Mouse (Mus musculus) gastrocnemius, adult 2 months (tissue): ENCODE measurements around the gene Dgki. TPM values are rescaled to one million over a fixed set of nuclear protein-coding genes. Genes with fewer than 3 reads are reported as not detected.
"Not testable (repeated sequence)": the region's sequence is repeated elsewhere in the genome, so short reads cannot be mapped to it uniquely, and the experiment has no call there.

Source experiments
- DNase-seq: peaks from one replicate; pipeline ENCODE4 v3.0.0; 2022
- H3K27ac ChIP-seq: fragments of 200-600 bp; 2 replicates; pipeline ENCODE4 v1.8.1; 2022; ENCODE audit warnings: mild to moderate bottlenecking
- H3K4me3 ChIP-seq: fragments of 200-600 bp; 2 replicates; pipeline ENCODE4 v1.8.1; 2022; ENCODE audit warnings: mild to moderate bottlenecking, moderate library complexity
- CTCF ChIP-seq: fragments of 200-600 bp; IDR thresholded peaks from 2 replicates; pipeline ENCODE4 v1.8.1; 2022; ENCODE audit warnings: antibody characterized with exemption, mild to moderate bottlenecking, moderate library complexity
- intact Hi-C: fragments of 180-260 bp; cut with DNase I; formaldehyde crosslinking; loops from one replicate; pipeline ENCODE4 v1.15.1; 2025
- total RNA-seq, 2 experiments: library from RNA; stranded (reverse); gene quantifications; 2 replicates each; pipeline ENCODE4 v1.2.3; 2021

Dgki gene
- total RNA-seq, 2 experiments from 2014 or later, result 0.25 TPM; not detected in 1

DNA sequence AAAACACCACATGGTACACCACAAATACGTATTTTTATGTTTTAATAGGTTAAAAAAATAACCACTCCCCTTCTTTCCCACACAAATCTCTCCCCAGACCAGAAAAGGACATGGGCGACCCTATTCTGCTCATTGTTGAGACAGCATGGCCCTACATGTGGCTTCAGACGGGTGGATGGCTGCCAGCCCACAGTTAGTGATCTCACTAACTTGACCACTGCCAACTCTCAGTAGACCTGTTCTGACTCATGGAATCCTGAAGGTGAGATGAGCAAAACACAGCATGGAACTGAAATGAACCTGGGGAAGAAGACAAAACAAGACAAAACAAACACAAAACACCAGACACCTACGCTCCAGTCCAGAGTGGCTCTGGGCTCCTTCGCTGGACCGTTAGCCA, 150.8 kb downstream of the Dgki start:
- Histone ChIP-seq H3K27ac (no peak overlapping the region), H3K4me3 (no peak overlapping the region)
- no peak for TF ChIP-seq CTCF
- intact Hi-C loops, result no loop called here
- no peak for DNase-seq

DNA sequence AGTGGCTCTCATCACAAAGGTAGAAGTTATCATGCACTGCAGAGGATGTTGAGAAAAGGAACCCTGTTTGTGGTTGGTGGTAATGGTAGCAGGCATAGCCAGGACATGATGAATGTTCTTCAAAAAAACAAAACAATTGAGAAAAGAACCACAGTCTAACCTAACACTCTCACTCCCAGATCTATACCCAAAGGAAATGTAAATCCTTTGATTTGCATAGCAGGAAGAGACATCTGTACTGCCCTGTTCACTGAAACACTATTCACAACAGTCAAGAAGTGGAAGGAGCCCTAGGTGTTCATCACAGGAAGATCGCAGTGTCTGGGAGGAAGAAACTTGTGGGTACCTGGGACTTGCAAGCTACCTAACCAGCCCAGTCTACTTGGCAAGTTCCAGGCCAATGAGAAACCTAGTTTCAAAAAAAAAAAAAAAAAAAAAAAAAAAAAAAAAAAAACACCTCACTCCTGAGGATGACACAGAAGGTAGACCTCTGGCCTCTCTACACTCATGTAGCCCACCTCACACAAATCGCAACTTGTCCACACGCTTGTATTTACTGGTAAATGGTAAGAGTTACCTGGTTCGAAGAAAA, 152.5 kb downstream of the Dgki start:
- intact Hi-C loops, result no loop called here
- Histone ChIP-seq H3K4me3 (no peak overlapping the region), H3K27ac (no peak overlapping the region)
- TF ChIP-seq CTCF, result no peak
- no peak for DNase-seq

DNA sequence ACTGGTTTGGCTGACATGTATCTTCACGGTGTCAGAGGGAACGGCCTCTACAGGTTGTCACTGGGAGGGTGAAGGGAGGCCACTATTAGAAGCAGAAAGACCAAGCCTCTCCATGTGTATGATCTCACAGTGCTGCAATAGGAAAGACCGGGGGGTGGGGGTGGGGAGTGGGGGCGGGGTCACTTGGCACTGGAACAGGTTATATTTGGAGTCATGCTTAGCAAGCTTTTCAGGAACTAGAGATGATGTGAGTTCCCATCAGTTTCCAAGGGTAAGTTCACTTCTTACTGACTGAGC, 156.2 kb downstream of the Dgki start:
- intact Hi-C loops, result no loop called here
- no peak overlapping the region for H3K27ac ChIP-seq
- DNase-seq, result no peak
- TF ChIP-seq CTCF, result no peak
- no peak overlapping the region; the same call in 1 of the 2 replicates for H3K4me3 ChIP-seq

DNA sequence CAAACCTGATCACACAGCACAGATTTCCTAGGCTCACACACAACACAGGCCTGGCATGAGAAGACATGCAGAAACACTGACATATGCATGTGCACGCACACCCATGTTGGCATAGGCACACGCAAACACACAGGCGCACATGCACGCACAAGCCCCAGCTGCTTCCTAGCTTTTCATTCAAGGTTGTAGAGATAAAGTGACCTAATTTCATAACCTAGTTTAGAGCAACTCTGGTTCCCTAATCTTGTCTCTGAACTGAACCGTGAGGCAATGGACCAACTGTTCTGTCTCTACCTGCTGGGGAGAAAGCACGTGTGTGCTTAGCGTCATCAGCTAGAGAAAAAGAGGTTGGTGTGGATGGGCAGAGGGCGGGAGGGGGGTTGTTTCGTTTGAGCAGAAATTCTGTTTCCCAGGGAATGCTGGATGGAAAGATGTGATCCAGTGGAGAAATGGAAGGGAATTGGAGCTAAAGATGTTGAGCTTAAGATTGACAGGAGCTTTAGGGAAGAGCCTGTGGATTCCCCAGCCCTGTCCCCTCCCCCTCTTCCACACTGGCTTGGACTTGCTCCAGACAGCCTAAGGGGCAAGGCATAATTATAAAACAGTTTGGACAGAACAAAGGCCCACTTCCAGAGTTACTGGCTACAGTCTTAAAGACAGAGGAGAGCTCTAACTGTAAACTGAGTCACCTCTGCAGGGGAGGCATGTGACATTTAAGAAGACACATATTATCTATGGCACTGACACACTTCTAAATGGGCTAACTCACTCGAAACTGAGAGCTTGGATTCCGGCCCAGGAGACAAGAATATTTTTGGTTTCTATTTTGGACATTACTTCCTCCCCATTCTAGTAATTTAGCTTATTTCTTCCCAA, 156.8 kb downstream of the Dgki start:
- H3K27ac ChIP-seq, result no peak overlapping the region
- no peak for TF ChIP-seq CTCF
- H3K4me3 ChIP-seq, result no peak overlapping the region; the same call in 1 of the 2 replicates
- no peak for DNase-seq
- intact Hi-C loops, result no loop called here

DNA sequence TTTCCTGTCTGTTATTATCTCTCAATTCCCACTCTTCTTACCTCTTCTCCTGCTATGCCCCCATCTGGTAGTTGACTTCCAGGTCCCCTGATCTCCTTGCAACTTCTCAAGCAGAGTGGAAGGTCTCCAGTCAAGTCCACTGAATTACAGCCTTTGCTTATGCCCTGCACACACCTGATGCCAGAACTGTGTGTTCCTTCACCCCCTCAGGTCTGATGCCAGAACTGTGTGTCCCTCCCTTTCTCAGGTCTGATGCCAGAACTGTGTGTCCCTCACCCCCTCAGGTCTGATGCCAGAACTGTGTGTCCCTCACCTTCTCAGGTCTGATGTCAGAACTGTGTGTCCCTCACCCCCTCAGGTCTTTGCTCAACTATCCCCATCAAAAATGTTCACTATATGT, 161.2 kb downstream of the Dgki start:
- DNase-seq, result no peak
- TF ChIP-seq CTCF, result no peak
- no peak overlapping the region for H3K4me3 ChIP-seq
- intact Hi-C loops, result no loop called here
- H3K27ac ChIP-seq, result no peak overlapping the region

DNA sequence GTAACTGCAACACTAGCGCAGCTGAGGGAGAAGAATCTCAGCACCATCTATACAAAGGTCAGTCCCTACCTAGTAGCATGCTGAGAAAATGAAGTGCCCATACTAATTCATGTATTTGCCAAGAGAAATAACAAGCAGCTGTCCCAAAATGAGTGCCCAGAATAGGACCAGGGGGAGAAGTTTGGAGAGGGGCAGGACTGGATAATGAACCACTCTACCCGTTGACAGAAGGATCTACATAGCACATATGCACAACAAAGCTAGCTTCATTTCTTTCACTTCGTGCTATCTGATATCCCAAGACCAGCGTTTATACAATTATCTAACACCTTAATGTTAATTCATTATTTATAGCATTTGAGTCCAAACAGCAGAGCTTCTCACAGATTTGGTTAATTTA, 168.7 kb downstream of the Dgki start:
- H3K27ac ChIP-seq, result no peak overlapping the region
- no peak for TF ChIP-seq CTCF
- DNase-seq, result no peak
- intact Hi-C loops, result no loop called here
- H3K4me3 ChIP-seq, result no peak overlapping the region

DNA sequence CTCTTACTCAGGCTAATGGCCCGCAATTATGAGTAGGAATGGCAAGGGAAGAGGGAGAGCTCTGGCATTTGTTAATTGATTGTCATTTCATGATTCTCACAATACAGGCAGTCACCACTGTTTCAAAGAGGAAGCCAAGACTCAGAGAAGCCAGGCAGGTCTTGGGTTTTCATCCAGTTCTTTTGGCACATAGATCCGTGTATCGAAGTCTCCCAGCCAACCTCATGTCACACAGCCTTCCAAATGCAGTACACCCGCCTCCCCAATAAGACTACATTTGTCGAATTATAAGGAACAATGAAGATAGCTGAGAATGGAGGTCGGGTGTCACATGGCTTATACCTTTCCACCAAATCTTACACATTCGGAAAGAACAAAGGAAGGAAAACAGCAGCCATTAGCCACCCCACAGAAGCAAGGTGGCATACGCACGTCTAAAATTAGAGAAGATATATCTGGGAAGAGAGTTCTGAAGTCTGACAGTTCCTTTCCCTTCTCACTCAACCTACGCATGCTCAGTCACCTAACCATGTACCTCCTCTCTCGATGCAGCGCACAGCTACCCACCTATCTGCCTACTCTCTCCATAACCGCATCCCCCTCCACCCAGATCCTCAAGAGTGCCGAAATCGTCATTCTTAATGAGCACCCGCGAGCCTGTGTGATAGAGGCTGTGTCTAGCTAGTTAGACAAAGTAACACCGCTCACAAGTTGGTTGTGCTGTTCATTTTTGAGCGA, 179.4 kb downstream of the Dgki start:
- no peak overlapping the region for H3K4me3 ChIP-seq
- H3K27ac ChIP-seq, result no peak overlapping the region
- no peak for TF ChIP-seq CTCF
- intact Hi-C loops, result no loop called here
- no peak for DNase-seq

DNA sequence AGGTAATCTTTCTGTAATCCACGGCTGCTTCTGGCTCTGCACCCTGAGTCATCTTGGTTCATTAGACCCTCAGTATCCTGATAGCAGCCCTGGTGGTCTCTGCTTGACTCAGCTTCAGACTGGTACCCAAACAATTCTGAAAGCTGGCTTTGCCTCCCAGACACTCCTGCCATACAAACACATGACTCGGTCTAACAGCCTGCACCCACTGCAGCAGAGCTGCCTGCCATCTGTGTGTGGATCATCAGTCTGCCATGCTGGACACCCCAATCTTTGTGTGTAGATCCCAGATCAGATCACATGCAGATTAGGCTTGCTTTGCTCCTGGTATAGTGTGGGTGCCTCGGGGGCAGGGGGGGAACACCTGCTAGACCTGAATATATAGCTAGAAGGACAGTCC, 180.8 kb downstream of the Dgki start:
- Histone ChIP-seq H3K4me3 (no peak overlapping the region), H3K27ac (no peak overlapping the region)
- no peak for TF ChIP-seq CTCF
- intact Hi-C loops, result no loop called here
- DNase-seq, result no peak

DNA sequence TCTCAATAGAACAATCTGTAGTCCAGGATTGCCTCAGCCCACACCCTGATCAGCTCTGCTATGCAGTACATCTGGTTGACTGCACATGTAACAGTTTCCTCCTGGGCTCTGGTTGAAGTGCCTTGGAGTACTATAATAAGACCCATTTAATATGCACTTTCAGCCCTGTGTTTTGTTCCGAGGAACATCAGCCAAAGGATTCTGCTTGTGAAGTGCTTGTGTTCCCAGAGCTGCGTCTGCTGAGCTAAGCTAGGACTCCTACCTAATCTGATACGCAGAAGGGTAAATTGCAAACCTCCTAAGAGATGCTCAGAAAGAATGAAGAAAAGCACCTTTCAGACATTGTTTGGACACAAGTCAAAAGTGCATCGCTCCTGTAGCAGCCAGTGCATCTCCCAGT, 186.9 kb downstream of the Dgki start:
- intact Hi-C loops, result no loop called here
- Histone ChIP-seq H3K4me3 (no peak overlapping the region), H3K27ac (no peak overlapping the region)
- no peak for DNase-seq
- TF ChIP-seq CTCF, result no peak

DNA sequence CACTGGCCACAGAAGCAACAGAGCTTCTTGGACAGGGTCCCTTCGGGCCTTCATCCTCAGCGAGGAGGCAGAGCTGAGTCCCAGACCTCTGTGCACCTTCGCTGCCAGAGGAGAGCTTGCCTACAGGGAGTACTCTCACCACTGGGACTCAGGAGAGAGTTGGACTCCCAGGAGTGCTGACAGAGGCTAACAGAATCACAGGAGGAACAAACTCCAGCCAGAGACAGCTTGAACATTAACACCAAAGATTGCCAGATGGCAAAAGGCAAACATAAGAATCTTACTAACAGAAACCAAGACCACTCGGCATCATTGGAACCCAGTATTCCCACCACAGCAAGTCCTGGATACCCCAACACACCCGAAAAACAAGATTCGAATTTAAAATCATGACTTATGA, 193.7 kb downstream of the Dgki start:
- H3K4me3 ChIP-seq, DNase-seq, intact Hi-C loops: not testable (repeated sequence)

DNA sequence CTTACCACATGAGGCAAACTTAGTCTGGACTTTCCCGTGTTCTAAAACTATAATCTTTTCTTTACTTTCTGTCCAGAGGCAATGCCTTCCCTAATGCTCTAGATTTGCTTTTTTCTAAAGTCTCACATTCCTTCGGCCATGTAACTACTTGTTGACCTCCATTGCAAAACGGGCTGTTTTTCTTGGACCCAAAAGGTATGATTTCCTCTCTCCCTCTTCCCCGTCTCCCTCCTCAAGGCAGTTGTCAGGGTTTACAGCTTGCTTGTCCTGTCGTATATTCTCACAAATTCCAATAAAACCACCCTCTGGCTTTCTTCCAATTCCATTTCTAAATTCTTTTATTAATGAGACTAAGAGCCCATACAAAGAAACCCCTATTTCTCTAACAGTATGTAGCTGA, 199.6 kb downstream of the Dgki start:
- no peak for DNase-seq

More for the DNA sequence above, 193.7 kb downstream of the Dgki start:
- not testable (repeated sequence) for H3K27ac ChIP-seq

DNA sequence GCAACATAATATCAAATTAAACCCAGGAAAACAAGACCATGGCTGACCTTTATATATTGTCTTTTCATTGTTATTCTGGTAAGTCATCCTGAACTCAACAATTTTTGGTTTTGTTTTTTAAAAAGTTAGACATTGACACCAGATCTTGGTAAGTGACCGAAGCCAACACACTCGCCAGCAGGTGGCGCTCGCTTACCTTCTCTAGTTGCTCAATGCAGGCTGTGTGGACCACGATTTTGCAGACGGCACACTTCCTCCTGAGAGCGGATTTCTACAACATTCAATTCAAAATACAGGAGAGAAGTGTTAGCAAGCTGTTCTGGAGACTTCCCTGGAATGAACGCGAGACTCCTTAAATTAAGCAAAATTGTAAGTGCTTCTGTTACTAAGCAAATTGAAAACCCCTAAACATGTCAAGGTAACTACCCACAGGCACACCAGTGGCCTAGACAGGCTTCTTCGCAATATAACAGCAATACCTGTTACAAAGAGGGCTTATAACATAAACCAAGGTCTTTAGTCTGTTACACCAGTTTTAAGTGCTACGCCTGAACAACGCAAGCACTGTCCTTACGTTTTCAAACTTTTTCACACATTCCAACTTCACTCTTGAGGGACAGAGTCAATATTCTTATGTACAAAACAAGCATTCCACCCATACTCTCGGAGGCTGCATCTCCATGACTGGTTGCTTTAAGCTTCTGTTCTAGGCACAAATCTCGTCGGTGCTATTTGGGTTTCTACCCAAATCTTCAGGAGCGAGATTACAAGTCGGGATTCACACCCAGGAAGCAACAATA, 202.4 kb downstream of the Dgki start:
- intact Hi-C loops, result loop anchor here (1.0 kb wide), 2 partner anchors 254 to 351 kb away; no protein-coding TSS in a partner anchor
- peak; percentile 87 for DNase-seq
- peak overlapping the region; percentile 50; the same call in 1 of the 2 replicates for H3K4me3 ChIP-seq
- TF ChIP-seq CTCF, result peak; percentile 84
- no peak overlapping the region for H3K27ac ChIP-seq

More for the DNA sequence above, 199.6 kb downstream of the Dgki start:
- intact Hi-C loops, result no loop called here
- no peak overlapping the region for H3K4me3 ChIP-seq
- H3K27ac ChIP-seq, result no peak overlapping the region
- no peak for TF ChIP-seq CTCF
